Mouse (Mus musculus) kidney, embryonic 15.5 days (tissue): ENCODE data around the gene Aqp2. TPM values are rescaled to one million over a fixed set of nuclear protein-coding genes. Genes with fewer than 3 reads are reported as not detected.

Source experiments
- ATAC-seq: fragments of 200-750 bp; cut with Nextera tagmentation; replicated peaks from 2 replicates; pipeline ENCODE4 v1.8.0; 2017; ENCODE audit warnings: moderate TSS enrichment; ENCODE audit not compliant: low FRiP score
- H3K27ac ChIP-seq: fragments of 300-500 bp; sonication (generic); 2 replicates; pipeline ENCODE4 v1.5.1; 2015; ENCODE audit warnings: mild to moderate bottlenecking, inconsistent platforms
- H3K27me3 ChIP-seq: fragments of 300-500 bp; sonication (generic); 2 replicates; pipeline ENCODE4 v1.6.1; 2015; ENCODE audit warnings: inconsistent platforms
- H3K36me3 ChIP-seq: fragments of 300-500 bp; sonication (generic); 2 replicates; pipeline ENCODE4 v1.6.1; 2015; ENCODE audit warnings: inconsistent platforms
- H3K4me1 ChIP-seq: fragments of 300-500 bp; sonication (generic); 2 replicates; pipeline ENCODE4 v1.6.1; 2015; ENCODE audit warnings: inconsistent platforms
- H3K4me2 ChIP-seq: fragments of 300-500 bp; sonication (generic); 2 replicates; pipeline ENCODE4 v1.6.1; 2015; ENCODE audit warnings: moderate library complexity, mild to moderate bottlenecking, inconsistent platforms
- H3K4me3 ChIP-seq: fragments of 300-500 bp; sonication (generic); replicated peaks from 2 replicates; pipeline ENCODE4 v1.5.1; 2015; ENCODE audit warnings: mild to moderate bottlenecking, inconsistent platforms
- H3K9ac ChIP-seq: fragments of 300-500 bp; sonication (generic); 2 replicates; pipeline ENCODE4 v1.6.1; 2015; ENCODE audit warnings: mild to moderate bottlenecking, inconsistent platforms
- H3K9me3 ChIP-seq: fragments of 300-500 bp; sonication (generic); replicated peaks from 2 replicates; pipeline ENCODE4 v1.6.1; 2016; ENCODE audit warnings: inconsistent platforms
- WGBS: fragments of 180-500 bp; shearing (Covaris S2); methylation state at CpG from one replicate; pipeline ENCODE4 v1.1.7; 2015; ENCODE audit warnings: mixed read lengths; 5-methylcytosine and 5-hydroxymethylcytosine counted together
- polyA plus RNA-seq: library from polyadenylated mRNA; unstranded; fragments of >200 nt; fragmentation: Nextera tagmentation; extraction: Ambion mirVana; gene quantifications from 2 replicates; pipeline ENCODE4 v1.2.1, GENCODE M21; 2015

The Aqp2 gene
- polyA plus RNA-seq, 1 experiment from 2014 or later: 42.5 TPM

- Histone ChIP-seq H3K9ac (no peak overlapping the region), H3K27ac (no peak overlapping the region), H3K36me3 (no peaks in the 10 kb centered on the region), H3K9me3 (no peaks in the 10 kb centered on the region), H3K4me2 (no peak overlapping the region), H3K4me3 (no peak overlapping the region), H3K27me3 (peaks cover 88% of the 10 kb centered on the region), H3K4me1 (peaks cover 22% of the 10 kb centered on the region)
- WGBS: 85% methylated on average over 5 of the region's 5 CpGs
- no peak for ATAC-seq
Observed at GRCm38 (mm10) chr15:99592877-99593276, 14.0 kb downstream of the Aqp2 start.

DNA sequence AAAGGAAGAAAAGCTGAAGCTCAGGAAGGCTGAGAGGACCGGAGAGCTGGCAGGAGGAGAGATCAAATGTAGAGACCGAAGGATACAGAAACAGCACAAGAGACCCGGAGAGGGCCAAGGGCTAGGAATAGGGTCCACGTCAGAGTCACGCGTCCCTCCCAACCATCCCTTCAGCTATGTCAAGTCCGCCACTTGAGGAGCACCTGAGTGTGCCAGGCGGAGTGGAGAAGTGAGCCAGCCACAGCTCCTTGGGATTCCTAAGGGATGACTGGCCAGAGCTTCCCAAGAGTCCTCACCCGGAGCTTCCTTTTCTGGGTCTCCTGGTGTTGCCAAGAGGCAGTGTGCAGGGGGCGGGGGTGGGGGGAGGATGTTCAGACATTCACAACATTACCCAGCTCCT is 16.1 kb downstream of the Aqp2 start:
- ATAC-seq: no peak
- H3K27ac ChIP-seq: no peak overlapping the region
- H3K4me2 ChIP-seq: no peak overlapping the region
- H3K27me3 ChIP-seq: peaks cover 81% of the 10 kb centered on the region
- no peaks in the 10 kb centered on the region for H3K9me3 ChIP-seq
- H3K9ac ChIP-seq: no peak overlapping the region
- peaks cover 22% of the 10 kb centered on the region for H3K4me1 ChIP-seq
- no peaks in the 10 kb centered on the region for H3K36me3 ChIP-seq
- WGBS: 80% methylated on average over 10 of the region's 10 CpGs
- no peak overlapping the region for H3K4me3 ChIP-seq

GRCm38 (mm10) chr15:99596056-99596687 is 17.3 kb downstream of the Aqp2 start:
- 3% methylated on average over 7 of the region's 7 CpGs for WGBS
- Histone ChIP-seq H3K4me1 (peaks cover 25% of the 10 kb centered on the region), H3K9me3 (no peaks in the 10 kb centered on the region), H3K27ac (no peak overlapping the region), H3K27me3 (peaks cover 80% of the 10 kb centered on the region), H3K4me2 (no peak overlapping the region), H3K9ac (no peak overlapping the region), H3K4me3 (no peak overlapping the region), H3K36me3 (no peaks in the 10 kb centered on the region)
- ATAC-seq: peak; percentile 65

GRCm38 (mm10) chr15:99596841-99597240 is 18.0 kb downstream of the Aqp2 start:
- H3K27ac ChIP-seq: no peak overlapping the region
- ATAC-seq: no peak
- H3K4me2 ChIP-seq: no peak overlapping the region
- WGBS: 58% methylated on average over 7 of the region's 7 CpGs
- peaks cover 31% of the 10 kb centered on the region for H3K4me1 ChIP-seq
- H3K9me3 ChIP-seq: no peaks in the 10 kb centered on the region
- H3K36me3 ChIP-seq: no peaks in the 10 kb centered on the region
- H3K4me3 ChIP-seq: no peak overlapping the region
- peaks cover 78% of the 10 kb centered on the region for H3K27me3 ChIP-seq
- no peak overlapping the region for H3K9ac ChIP-seq

DNA sequence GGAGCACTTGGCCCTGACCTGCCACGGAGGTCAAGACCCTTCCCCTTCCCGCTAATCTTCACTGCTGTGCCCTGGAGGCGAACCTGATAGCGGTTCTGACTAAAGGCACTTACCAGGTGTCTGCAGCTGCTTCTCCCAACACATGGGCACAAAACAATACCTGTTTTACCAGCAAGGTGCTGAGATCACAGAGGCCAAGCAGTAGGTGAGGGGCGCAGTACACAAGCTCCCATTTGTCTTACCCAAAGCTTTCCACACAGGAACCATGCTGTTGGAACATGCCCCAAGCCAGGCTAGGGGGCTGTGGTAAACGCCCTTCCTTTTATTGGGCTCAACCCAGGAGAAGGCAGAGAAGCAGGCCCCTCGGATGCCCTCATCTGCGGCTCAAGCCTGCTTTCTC is 18.7 kb downstream of the Aqp2 start:
- 56% methylated on average over 8 of the region's 8 CpGs for WGBS
- peaks cover 36% of the 10 kb centered on the region for H3K4me1 ChIP-seq
- no peak overlapping the region for H3K4me3 ChIP-seq
- no peaks in the 10 kb centered on the region for H3K9me3 ChIP-seq
- no peak overlapping the region for H3K4me2 ChIP-seq
- peaks cover 75% of the 10 kb centered on the region for H3K27me3 ChIP-seq
- no peak for ATAC-seq
- no peak overlapping the region for H3K27ac ChIP-seq
- no peak overlapping the region for H3K9ac ChIP-seq
- H3K36me3 ChIP-seq: no peaks in the 10 kb centered on the region

GRCm38 (mm10) chr15:99599245-99600070 is 20.6 kb downstream of the Aqp2 start:
- H3K9me3 ChIP-seq: no peaks in the 10 kb centered on the region
- no peak for ATAC-seq
- WGBS: 58% methylated on average over 17 of the region's 17 CpGs
- H3K27me3 ChIP-seq: peaks cover 64% of the 10 kb centered on the region
- H3K36me3 ChIP-seq: no peaks in the 10 kb centered on the region
- H3K27ac ChIP-seq: no peak overlapping the region
- no peak overlapping the region for H3K4me3 ChIP-seq
- peaks cover 47% of the 10 kb centered on the region for H3K4me1 ChIP-seq
- no peak overlapping the region for H3K4me2 ChIP-seq
- H3K9ac ChIP-seq: no peak overlapping the region

DNA sequence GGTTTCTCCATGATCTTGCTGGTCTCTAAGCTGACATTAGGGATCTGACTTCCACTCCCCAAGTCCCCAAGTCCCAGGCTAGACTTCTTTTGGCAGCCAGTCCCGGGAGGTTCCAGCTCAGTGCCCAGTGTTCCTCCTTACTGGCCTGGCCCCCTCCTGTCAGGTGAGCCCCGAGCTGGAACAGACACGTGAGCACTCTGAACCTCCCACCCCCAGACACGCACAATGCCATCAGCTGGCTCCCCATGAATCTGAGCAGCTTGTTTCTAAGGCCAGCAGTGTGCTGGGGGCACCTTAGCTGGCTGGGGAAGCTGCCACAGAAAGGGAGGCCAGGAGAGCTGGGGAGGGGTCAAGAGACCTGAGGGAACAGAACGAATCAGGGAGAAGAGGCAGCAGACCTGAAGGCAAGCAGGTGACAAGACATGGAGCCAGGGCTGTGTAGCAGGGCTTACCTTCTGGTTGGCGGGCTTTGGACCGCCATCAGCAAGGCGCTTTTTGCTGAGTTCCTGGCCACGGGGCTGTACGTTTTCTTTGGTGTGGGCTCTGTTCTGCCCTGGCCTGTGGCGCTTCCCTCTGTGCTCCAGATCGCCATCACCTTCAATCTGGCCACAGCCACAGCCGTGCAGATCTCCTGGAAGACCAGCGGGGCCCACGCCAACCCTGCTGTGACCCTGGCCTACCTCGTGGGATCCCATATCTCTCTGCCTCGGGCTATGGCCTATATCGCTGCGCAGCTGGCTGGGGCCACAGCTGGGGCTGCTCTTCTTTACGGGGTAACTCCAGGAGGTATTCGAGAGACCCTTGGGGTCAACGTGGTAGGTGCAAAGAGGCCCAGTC is 22.3 kb downstream of the Aqp2 start, which contains the start of gene Aqp6:
Gene Aqp6, plus strand, starts transcription at position 415 of the 837 bp plus-strand sequence.
- Histone ChIP-seq H3K4me3 (no peak within 1 kb of the TSS), H3K9me3 (no peaks in the 10 kb centered on the region), H3K4me1 (peaks cover 46% of the 10 kb centered on the region), H3K9ac (no peak within 1 kb of the TSS), H3K36me3 (no peaks in the 10 kb centered on the region), H3K27me3 (peaks cover 50% of the 10 kb centered on the region), H3K27ac (no peak within 1 kb of the TSS), H3K4me2 (no peak within 1 kb of the TSS)
- WGBS: 47% methylated on average over 22 of the region's 22 CpGs
- ATAC-seq: no peak; the same call in 1 of the 2 replicates

DNA sequence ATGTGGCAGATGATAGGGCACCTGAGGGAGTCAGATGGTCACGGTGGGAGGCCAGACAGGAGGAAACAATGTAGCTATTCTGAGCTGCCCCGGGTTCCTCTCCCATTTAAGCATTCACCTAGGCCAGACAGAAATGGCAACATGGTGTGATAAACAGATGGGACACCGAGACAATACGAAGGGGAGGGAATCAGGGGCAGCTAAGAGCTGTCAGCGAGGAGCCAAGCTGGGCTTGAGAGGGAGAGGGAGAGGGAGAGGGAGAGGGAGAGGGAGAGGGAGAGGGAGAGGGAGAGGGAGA is 22.9 kb downstream of the Aqp2 start:
- no peak overlapping the region for H3K9ac ChIP-seq
- H3K4me1 ChIP-seq: peaks cover 51% of the 10 kb centered on the region
- H3K27me3 ChIP-seq: peaks cover 50% of the 10 kb centered on the region
- no peaks in the 10 kb centered on the region for H3K9me3 ChIP-seq
- ATAC-seq: no peak
- no peaks in the 10 kb centered on the region for H3K36me3 ChIP-seq
- WGBS: 40% methylated on average over 5 of the region's 5 CpGs
- H3K4me2 ChIP-seq: no peak overlapping the region
- no peak overlapping the region for H3K27ac ChIP-seq
- no peak overlapping the region for H3K4me3 ChIP-seq

GRCm38 (mm10) chr15:99602206-99602820 is 23.5 kb downstream of the Aqp2 start:
- WGBS: 58% methylated on average over 17 of the region's 17 CpGs

DNA sequence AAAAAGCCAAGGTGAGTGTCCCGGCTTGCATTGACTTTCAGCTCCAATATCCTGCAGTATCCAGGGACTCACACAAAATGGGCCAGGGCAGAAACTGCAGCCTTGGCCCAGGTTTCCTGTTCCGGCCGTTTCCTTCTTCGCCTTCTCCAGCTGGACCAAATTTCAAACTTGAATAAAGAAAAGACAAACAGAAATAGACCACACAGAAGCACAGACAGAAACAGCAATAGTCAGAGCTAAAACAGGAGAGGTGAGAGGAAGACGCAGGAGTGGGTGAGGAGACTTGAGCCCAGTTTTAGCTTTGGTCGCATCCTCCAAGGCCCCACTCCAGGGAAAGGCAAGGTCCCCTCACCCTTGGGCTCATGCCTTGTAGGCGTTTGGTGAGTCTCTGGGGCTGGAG is 24.4 kb downstream of the Aqp2 start:
- Histone ChIP-seq H3K36me3 (no peaks in the 10 kb centered on the region), H3K9ac (no peak overlapping the region), H3K27me3 (peaks cover 39% of the 10 kb centered on the region), H3K4me1 (peaks cover 65% of the 10 kb centered on the region), H3K4me3 (no peak overlapping the region), H3K9me3 (no peaks in the 10 kb centered on the region), H3K27ac (no peak overlapping the region), H3K4me2 (no peak overlapping the region)
- WGBS: 79% methylated on average over 7 of the region's 7 CpGs
- ATAC-seq: no peak

More at GRCm38 (mm10) chr15:99602206-99602820, 23.5 kb downstream of the Aqp2 start:
- Histone ChIP-seq H3K9me3 (no peaks in the 10 kb centered on the region), H3K9ac (no peak overlapping the region), H3K4me1 (peaks cover 56% of the 10 kb centered on the region), H3K27ac (no peak overlapping the region), H3K4me3 (no peak overlapping the region), H3K27me3 (peaks cover 47% of the 10 kb centered on the region), H3K4me2 (no peak overlapping the region), H3K36me3 (no peaks in the 10 kb centered on the region)
- ATAC-seq: no peak

DNA sequence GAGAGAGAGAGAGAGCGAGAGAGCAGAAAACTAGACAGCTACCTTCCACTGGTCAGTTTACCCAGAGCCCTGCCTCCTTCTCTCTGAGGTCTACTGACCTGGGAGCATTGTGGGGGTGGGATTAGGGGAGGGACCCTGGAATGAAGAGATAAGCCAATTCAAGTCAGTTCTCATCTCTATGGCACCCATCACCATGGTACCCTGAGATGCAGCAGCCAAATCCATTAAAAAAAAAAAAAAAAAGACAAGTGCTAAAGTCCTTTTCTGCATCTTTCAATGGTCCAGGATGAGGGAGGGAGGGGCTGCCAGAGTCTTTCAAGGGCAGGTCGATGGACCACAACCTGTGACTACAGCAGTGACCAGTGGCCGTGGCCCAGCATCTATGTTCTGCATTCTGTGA is 26.7 kb downstream of the Aqp2 start:
- no peaks in the 10 kb centered on the region for H3K36me3 ChIP-seq
- no peaks in the 10 kb centered on the region for H3K9me3 ChIP-seq
- H3K4me1 ChIP-seq: peaks cover 51% of the 10 kb centered on the region
- no peak overlapping the region for H3K9ac ChIP-seq
- ATAC-seq: no peak
- H3K4me3 ChIP-seq: no peak overlapping the region
- H3K4me2 ChIP-seq: no peak overlapping the region
- H3K27ac ChIP-seq: no peak overlapping the region
- H3K27me3 ChIP-seq: peaks cover 25% of the 10 kb centered on the region
- 81% methylated on average over 3 of the region's 3 CpGs for WGBS
